Mouse (Mus musculus) mouse embryonic stem cell (cell line): ENCODE measurements around the gene Vmn1r116.
"Not testable (repeated sequence)": the region's sequence is repeated elsewhere in the genome, so short reads cannot be mapped to it uniquely, and the experiment has no call there.

Source experiments
- in situ Hi-C, 2 experiments: fragments of 300-500 bp; cut with MboI; formaldehyde crosslinking; loops; 1 replicate in 1 of 2; 3 replicates in 1 of 2; pipeline ENCODE4 v1.14.3; 2019 to 2020; ENCODE audit warnings: low sequenced_read_pairs in 2 of 2, low pct_unique_long_range_greater_than_20kb in 1 of 2, mixed read lengths in 1 of 2; ENCODE audit not compliant: unreplicated experiment in 1 of 2

The Vmn1r116 gene

GRCm38 (mm10) chr7:20871956-20872355, at the start of gene Vmn1r116:
Vmn1r116 (plus strand) TSS chr7:20872256.
- in situ Hi-C loops = not testable (repeated sequence)

GRCm38 (mm10) chr7:20844885-20845284, 27.2 kb upstream of the Vmn1r116 start, which contains the start of gene Vmn1r115:
Vmn1r115 (minus strand) TSS chr7:20844985.
- in situ Hi-C loops = not testable (repeated sequence)

DNA sequence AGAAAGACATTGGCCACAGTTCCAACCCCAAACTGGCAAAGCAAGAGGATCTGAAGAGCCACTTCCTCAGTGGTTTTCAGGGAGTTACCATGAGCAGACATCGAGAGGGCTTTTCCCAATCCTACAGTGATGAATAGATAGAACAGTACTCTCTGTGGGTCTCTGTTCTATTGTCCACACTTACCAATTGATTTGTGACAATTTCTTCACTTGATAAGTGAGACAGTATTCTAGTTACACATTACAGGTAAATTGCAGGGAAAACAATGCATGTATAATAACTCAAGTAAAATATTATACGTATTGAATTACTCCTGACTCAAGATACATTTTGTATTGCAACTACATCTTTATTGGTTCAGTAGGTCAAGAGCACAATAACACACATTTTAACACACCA, 12.0 kb downstream of the Vmn1r116 start, which contains the start of gene Vmn1r117:
Gene Vmn1r117, minus strand, starts transcription at position 101 of the 400 bp plus-strand sequence.
- in situ Hi-C loops = not testable (repeated sequence)

DNA sequence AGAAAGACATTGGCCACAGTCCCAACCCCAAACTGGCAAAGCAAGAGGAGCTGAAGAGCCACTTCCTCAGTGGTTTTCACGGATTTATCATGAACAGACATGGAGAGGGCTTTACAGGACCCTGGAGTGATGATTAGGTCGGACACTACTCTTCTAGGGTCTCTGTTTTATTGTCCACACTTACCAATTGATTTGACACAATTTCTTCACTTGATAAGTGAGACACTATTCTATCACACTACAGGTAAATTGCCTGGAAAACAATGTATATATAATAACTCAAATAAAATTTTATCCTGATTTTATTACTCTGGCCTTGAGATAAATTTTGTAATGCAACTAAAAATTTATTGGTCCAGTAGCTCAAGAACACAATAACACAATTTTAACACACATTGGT, 40.2 kb downstream of the Vmn1r116 start, which contains the start of gene Vmn1r118:
Gene Vmn1r118, minus strand, starts transcription at position 101 of the 400 bp plus-strand sequence.
- in situ Hi-C loops = not testable (repeated sequence)
